Mouse (Mus musculus): ENCODE measurements around the gene Zfhx3.

DNA sequence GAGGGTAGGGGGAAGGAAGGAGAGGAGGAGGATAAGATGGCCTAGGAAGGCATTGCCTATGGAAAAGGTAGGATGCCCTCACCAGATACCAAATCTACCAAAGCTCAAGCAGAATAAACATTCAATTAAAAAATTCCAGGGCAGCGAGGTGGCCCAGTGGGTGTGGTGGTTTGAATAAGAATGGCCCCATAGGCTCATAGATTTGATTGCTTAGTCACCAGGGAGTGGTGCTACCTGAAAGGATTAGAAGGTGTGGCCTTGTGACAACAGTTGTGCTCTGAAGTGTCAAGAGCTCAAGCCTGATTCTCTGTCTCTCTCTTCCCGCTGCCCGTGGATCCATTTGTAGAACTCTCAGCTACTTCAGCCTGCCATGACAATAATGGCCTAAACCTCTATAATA lies 703.2 kb downstream of the Zfhx3 start:
- no peak for TF ChIP-seq CTCF (IDR thresholded peaks at IDR 0.05)
- TF ChIP-seq EP300 (IDR thresholded peaks at IDR 0.05): no peak
